Mouse (Mus musculus) heart, embryonic 14.5 days (tissue): Measurements from ENCODE around the gene Creb3l1. TPM values are rescaled to one million over a fixed set of nuclear protein-coding genes. Genes with fewer than 3 reads are reported as not detected.

Experiments
- ATAC-seq: fragments of 200-750 bp; cut with Nextera tagmentation; 2 replicates; pipeline ENCODE4 v1.8.0; 2017; ENCODE audit warnings: low read depth, moderate TSS enrichment; ENCODE audit not compliant: insufficient number of reproducible peaks, insufficient read depth, low FRiP score
- H3K27ac ChIP-seq, 2 experiments: fragments of 200-500 bp in 1 of 2; fragments of 300-500 bp in 1 of 2; sonication (generic) in 1 of 2; replicated peaks in 1 of 2; 2 replicates each; pipeline ENCODE4 v1.5.1; 2012 to 2014; ENCODE audit warnings: low read depth in 2 of 2, low read length in 2 of 2, control low read depth in 1 of 2, mild to moderate bottlenecking in 1 of 2, mixed read lengths in 1 of 2; ENCODE audit not compliant: control insufficient read depth in 1 of 2, insufficient read depth in 1 of 2
- H3K27me3 ChIP-seq: fragments of 300-500 bp; sonication (generic); 2 replicates; pipeline ENCODE4 v1.6.1; 2014; ENCODE audit warnings: mild to moderate bottlenecking, low read length, control low read depth; ENCODE audit not compliant: control insufficient read depth, insufficient read depth
- H3K36me3 ChIP-seq: fragments of 300-500 bp; sonication (generic); 2 replicates; pipeline ENCODE4 v1.6.1; 2014; ENCODE audit warnings: mild to moderate bottlenecking, control low read depth, low read length, mixed read lengths; ENCODE audit not compliant: control insufficient read depth, insufficient read depth
- H3K4me1 ChIP-seq, 2 experiments: fragments of 200-500 bp in 1 of 2; fragments of 300-500 bp in 1 of 2; sonication (generic) in 1 of 2; 2 replicates each; pipeline ENCODE4 v1.6.1; 2012 to 2014; ENCODE audit warnings: low read length in 2 of 2, control low read depth in 1 of 2, mixed read lengths in 1 of 2; ENCODE audit not compliant: control insufficient read depth in 2 of 2, insufficient read depth in 2 of 2
- H3K4me2 ChIP-seq: fragments of 300-500 bp; sonication (generic); 2 replicates; pipeline ENCODE4 v1.6.1; 2014; ENCODE audit warnings: mild to moderate bottlenecking, low read length
- H3K4me3 ChIP-seq, 2 experiments: fragments of 200-500 bp in 1 of 2; fragments of 300-500 bp in 1 of 2; sonication (generic) in 1 of 2; 2 replicates each; pipeline ENCODE4 v1.5.1; 2012 to 2014; ENCODE audit warnings: low read length in 2 of 2, mild to moderate bottlenecking in 2 of 2, control low read depth in 1 of 2, low read depth in 1 of 2, moderate library complexity in 1 of 2; ENCODE audit not compliant: control insufficient read depth in 1 of 2, insufficient read depth in 1 of 2
- H3K9ac ChIP-seq: fragments of 300-500 bp; sonication (generic); 2 replicates; pipeline ENCODE4 v1.6.1; 2014; ENCODE audit warnings: mild to moderate bottlenecking, low read length
- H3K9me3 ChIP-seq: fragments of 300-500 bp; sonication (generic); 2 replicates; pipeline ENCODE4 v1.6.1; 2016; ENCODE audit warnings: low read length, control low read depth; ENCODE audit not compliant: control insufficient read depth
- WGBS: fragments of 180-500 bp; shearing (Covaris S2); extraction: QIAGEN DNeasy Blood & Tissue Kit; methylation state at CpG from one replicate; pipeline ENCODE4 v1.1.7; 2014; 5-methylcytosine and 5-hydroxymethylcytosine counted together
- polyA plus RNA-seq: library from polyadenylated mRNA; unstranded; fragments of >200 nt; fragmentation: Nextera tagmentation; extraction: Ambion mirVana; gene quantifications from 2 replicates; pipeline ENCODE4 v1.2.1, GENCODE M21; 2014

The Creb3l1 gene
- polyA plus RNA-seq, 1 experiment from 2014 or later: 10.2 TPM

GRCm38 (mm10) chr2:91971231-91972097, 52.8 kb downstream of the Creb3l1 start:
- Histone ChIP-seq H3K27ac (peak overlapping the region; percentile 79 to 84), H3K36me3 (no peaks in the 10 kb centered on the region), H3K4me1 (peaks cover 33 to 42% of the 10 kb centered on the region in 2 experiments), H3K4me2 (peak overlapping the region; percentile 57), H3K9ac (peak overlapping the region; percentile 28), H3K9me3 (no peaks in the 10 kb centered on the region), H3K4me3 (0 out of 4 replicates have a peak overlapping the region, but pooled peaks of 1 of the 2 experiments have one; percentile 7), H3K27me3 (peaks cover 22% of the 10 kb centered on the region)
- peak; percentile 54; the same call in 1 of the 2 replicates for ATAC-seq
- 7% methylated on average over 21 of the region's 21 CpGs for WGBS

- Histone ChIP-seq H3K4me2 (no peak overlapping the region), H3K9ac (peak overlapping the region; percentile 39; the same call in 1 of the 2 replicates), H3K27ac (peak overlapping the region; percentile 65 to 85), H3K4me3 (no peak overlapping the region), H3K36me3 (no peaks in the 10 kb centered on the region), H3K27me3 (no peaks in the 10 kb centered on the region), H3K4me1 (peaks cover 36 to 42% of the 10 kb centered on the region in 2 experiments), H3K9me3 (no peaks in the 10 kb centered on the region)
- WGBS: 59% methylated on average over 11 of the region's 11 CpGs
- no peak for ATAC-seq
Measured at GRCm38 (mm10) chr2:91967962-91968361, 56.3 kb downstream of the Creb3l1 start.

- no peak overlapping the region for H3K4me2 ChIP-seq
- no peaks in the 10 kb centered on the region for H3K36me3 ChIP-seq
- 80% methylated on average over 5 of the region's 5 CpGs for WGBS
- H3K27ac ChIP-seq: no peak overlapping the region
- no peak for ATAC-seq
- H3K4me1 ChIP-seq: peaks cover 28 to 41% of the 10 kb centered on the region in 2 experiments
- H3K9me3 ChIP-seq: no peaks in the 10 kb centered on the region
- no peaks in the 10 kb centered on the region for H3K27me3 ChIP-seq
- H3K4me3 ChIP-seq: no peak overlapping the region
- H3K9ac ChIP-seq: no peak overlapping the region
Measured at GRCm38 (mm10) chr2:91966367-91966766, 57.9 kb downstream of the Creb3l1 start.

- Histone ChIP-seq H3K36me3 (no peaks in the 10 kb centered on the region), H3K4me1 (peaks cover 22 to 32% of the 10 kb centered on the region in 2 experiments), H3K27ac (peak overlapping the region; percentile 70 to 86), H3K9ac (peak overlapping the region; percentile 74), H3K9me3 (no peaks in the 10 kb centered on the region), H3K4me2 (peak overlapping the region; percentile 97), H3K27me3 (no peaks in the 10 kb centered on the region), H3K4me3 (peak overlapping the region; percentile 35 to 92)
- peak; percentile 3; the same call in 1 of the 2 replicates for ATAC-seq
- WGBS: 12% methylated on average over 20 of the region's 20 CpGs
Measured at GRCm38 (mm10) chr2:91965417-91965816, 58.9 kb downstream of the Creb3l1 start.

- Histone ChIP-seq H3K4me2 (peak overlapping the region; percentile 97), H3K36me3 (no peaks in the 10 kb centered on the region), H3K27me3 (no peaks in the 10 kb centered on the region), H3K9ac (peak overlapping the region; percentile 74), H3K4me1 (peaks cover 25 to 35% of the 10 kb centered on the region in 2 experiments), H3K4me3 (peak overlapping the region; percentile 35 to 92), H3K27ac (peak overlapping the region; percentile 70 to 86), H3K9me3 (no peaks in the 10 kb centered on the region)
- WGBS: 52% methylated on average over 3 of the region's 3 CpGs
- no peak for ATAC-seq
Measured at GRCm38 (mm10) chr2:91964610-91965204, 59.6 kb downstream of the Creb3l1 start.

- H3K4me1 ChIP-seq: peaks cover 34 to 46% of the 10 kb centered on the region in 2 experiments
- H3K27ac ChIP-seq: peak overlapping the region; percentile 30 to 86
- 0% methylated on average over 30 of the region's 57 CpGs for WGBS
- peak overlapping the region; percentile 97 for H3K4me2 ChIP-seq
- peak overlapping the region; percentile 95 for H3K9ac ChIP-seq
- H3K9me3 ChIP-seq: no peaks in the 10 kb centered on the region
- no peaks in the 10 kb centered on the region for H3K36me3 ChIP-seq
- H3K27me3 ChIP-seq: no peaks in the 10 kb centered on the region
- H3K4me3 ChIP-seq: peak overlapping the region; percentile 90 to 92
- peak; percentile 87 for ATAC-seq
Measured at GRCm38 (mm10) chr2:91963443-91963932, 60.8 kb downstream of the Creb3l1 start.

GRCm38 (mm10) chr2:91962864-91963401, 61.4 kb downstream of the Creb3l1 start:
- peak overlapping the region; percentile 95 for H3K9ac ChIP-seq
- under 1% methylated on average over 30 of the region's 39 CpGs for WGBS
- ATAC-seq: no peak; the same call in 1 of the 2 replicates
- peak overlapping the region; percentile 97 for H3K4me2 ChIP-seq
- H3K36me3 ChIP-seq: no peaks in the 10 kb centered on the region
- H3K4me1 ChIP-seq: peaks cover 32 to 45% of the 10 kb centered on the region in 2 experiments
- peak overlapping the region; percentile 6 to 82; a peak in 3 of 4 replicates for H3K27ac ChIP-seq
- no peaks in the 10 kb centered on the region for H3K9me3 ChIP-seq
- peak overlapping the region; percentile 90 to 92 for H3K4me3 ChIP-seq
- no peaks in the 10 kb centered on the region for H3K27me3 ChIP-seq
